Mouse (Mus musculus) heart, embryonic 15.5 days (tissue): Measurements from ENCODE around the gene Eif4h. TPM values are rescaled to one million over a fixed set of nuclear protein-coding genes. Genes with fewer than 3 reads are reported as not detected.

Experiments
- ATAC-seq: fragments of 200-750 bp; cut with Nextera tagmentation; replicated peaks from 2 replicates; pipeline ENCODE4 v1.8.0; 2017; ENCODE audit warnings: low read depth, moderate TSS enrichment; ENCODE audit not compliant: insufficient number of reproducible peaks, insufficient read depth, low FRiP score
- H3K27ac ChIP-seq: fragments of 300-500 bp; sonication (generic); 2 replicates; pipeline ENCODE4 v1.5.1; 2015; ENCODE audit warnings: mild to moderate bottlenecking, inconsistent platforms
- H3K27me3 ChIP-seq: fragments of 300-500 bp; sonication (generic); 2 replicates; pipeline ENCODE4 v1.6.1; 2015; ENCODE audit warnings: inconsistent platforms
- H3K36me3 ChIP-seq: fragments of 300-500 bp; sonication (generic); 2 replicates; pipeline ENCODE4 v1.6.1; 2015; ENCODE audit warnings: mild to moderate bottlenecking, inconsistent platforms
- H3K4me1 ChIP-seq: fragments of 300-500 bp; sonication (generic); replicated peaks from 2 replicates; pipeline ENCODE4 v1.6.1; 2015; ENCODE audit warnings: inconsistent platforms
- H3K4me2 ChIP-seq: fragments of 300-500 bp; sonication (generic); 2 replicates; pipeline ENCODE4 v1.6.1; 2015; ENCODE audit warnings: inconsistent platforms, mild to moderate bottlenecking, moderate library complexity
- H3K4me3 ChIP-seq: fragments of 300-500 bp; sonication (generic); 2 replicates; pipeline ENCODE4 v1.5.1; 2015; ENCODE audit warnings: mild to moderate bottlenecking, inconsistent platforms
- H3K9ac ChIP-seq: fragments of 300-500 bp; sonication (generic); 2 replicates; pipeline ENCODE4 v1.6.1; 2015; ENCODE audit warnings: mild to moderate bottlenecking, inconsistent platforms
- H3K9me3 ChIP-seq: fragments of 300-500 bp; sonication (generic); replicated peaks from 2 replicates; pipeline ENCODE4 v1.6.1; 2016; ENCODE audit warnings: inconsistent platforms
- WGBS: fragments of 180-500 bp; shearing (Covaris S2); methylation state at CpG from one replicate; pipeline ENCODE4 v1.1.7; 2015; ENCODE audit warnings: mixed read lengths; 5-methylcytosine and 5-hydroxymethylcytosine counted together
- polyA plus RNA-seq: library from polyadenylated mRNA; unstranded; fragments of >200 nt; fragmentation: Nextera tagmentation; extraction: Ambion mirVana; gene quantifications from 2 replicates; pipeline ENCODE4 v1.2.1, GENCODE M21; 2015

Eif4h gene
- polyA plus RNA-seq, 1 experiment from 2014 or later, result 273 TPM

DNA sequence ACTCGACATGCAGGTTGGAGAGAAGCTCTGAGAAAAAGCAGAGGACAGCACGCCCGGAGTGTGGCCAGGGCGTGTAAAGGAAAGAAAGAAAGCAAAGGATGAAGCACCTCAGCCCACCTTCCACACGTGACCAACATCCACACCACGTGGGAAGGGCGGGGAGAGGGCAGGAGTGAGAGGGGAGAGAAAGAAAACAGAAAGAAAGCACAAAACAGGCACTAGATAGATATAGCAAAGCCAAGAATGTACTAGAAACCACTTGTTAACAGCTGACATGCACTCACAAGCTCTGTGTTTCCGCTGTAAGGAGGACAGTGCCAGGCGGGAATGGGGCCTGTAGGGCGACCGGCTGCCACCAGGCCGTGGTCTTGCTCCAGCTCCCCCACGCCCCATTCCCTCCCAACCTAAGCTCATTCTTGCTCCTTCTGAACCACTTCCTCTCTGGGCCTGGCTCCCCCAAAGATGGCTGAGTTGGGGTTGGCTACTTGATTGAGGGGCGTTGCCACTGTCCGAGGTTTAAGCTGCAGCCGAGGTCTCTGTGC, 18.1 kb downstream of the Eif4h start:
- no peak overlapping the region for H3K27ac ChIP-seq
- H3K9ac ChIP-seq, result no peak overlapping the region
- no peak overlapping the region for H3K4me2 ChIP-seq
- no peaks in the 10 kb centered on the region for H3K9me3 ChIP-seq
- H3K27me3 ChIP-seq, result no peaks in the 10 kb centered on the region
- 86% methylated on average over 16 of the region's 16 CpGs for WGBS
- peaks cover 6% of the 10 kb centered on the region; the same call in 1 of the 2 replicates for H3K4me1 ChIP-seq
- H3K4me3 ChIP-seq, result no peak overlapping the region
- no peak for ATAC-seq
- H3K36me3 ChIP-seq, result peaks cover 84% of the 10 kb centered on the region

DNA sequence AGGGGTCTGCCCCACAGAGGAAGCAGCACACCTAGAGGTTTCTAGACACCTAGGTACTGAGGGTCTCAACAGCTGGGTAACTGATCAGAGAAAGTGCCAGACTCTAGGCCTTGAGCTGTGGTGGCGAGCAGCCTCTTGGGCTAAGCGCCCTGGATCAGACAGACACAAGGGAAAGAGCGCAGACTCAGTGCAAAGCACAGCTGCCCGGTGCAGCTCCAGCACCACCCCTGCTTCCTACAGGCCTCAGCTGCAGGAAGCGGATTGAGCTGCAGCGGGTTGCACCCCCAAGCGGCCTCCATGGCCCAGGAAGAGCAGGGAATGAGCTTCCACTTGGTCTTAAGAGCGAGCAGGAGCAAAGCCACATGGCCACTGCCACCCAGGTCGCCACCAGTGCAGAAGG, 18.8 kb downstream of the Eif4h start:
- no peak overlapping the region for H3K9ac ChIP-seq
- WGBS, result 87% methylated on average over 9 of the region's 9 CpGs
- H3K4me2 ChIP-seq, result no peak overlapping the region
- H3K4me3 ChIP-seq, result no peak overlapping the region
- no peak for ATAC-seq
- H3K27me3 ChIP-seq, result no peaks in the 10 kb centered on the region
- peaks cover 6% of the 10 kb centered on the region; the same call in 1 of the 2 replicates for H3K4me1 ChIP-seq
- H3K27ac ChIP-seq, result no peak overlapping the region
- H3K9me3 ChIP-seq, result no peaks in the 10 kb centered on the region
- H3K36me3 ChIP-seq, result peaks cover 77% of the 10 kb centered on the region

- Histone ChIP-seq H3K4me2 (no peak overlapping the region), H3K36me3 (peaks cover 45% of the 10 kb centered on the region), H3K9me3 (no peaks in the 10 kb centered on the region), H3K27me3 (no peaks in the 10 kb centered on the region), H3K27ac (no peak overlapping the region), H3K9ac (no peak overlapping the region), H3K4me1 (peaks cover 6% of the 10 kb centered on the region; the same call in 1 of the 2 replicates), H3K4me3 (no peak overlapping the region)
- WGBS, result 61% methylated on average over 3 of the region's 3 CpGs
- ATAC-seq, result no peak
Measured at GRCm38 (mm10) chr5:134617071-134617470, 22.2 kb downstream of the Eif4h start.

DNA sequence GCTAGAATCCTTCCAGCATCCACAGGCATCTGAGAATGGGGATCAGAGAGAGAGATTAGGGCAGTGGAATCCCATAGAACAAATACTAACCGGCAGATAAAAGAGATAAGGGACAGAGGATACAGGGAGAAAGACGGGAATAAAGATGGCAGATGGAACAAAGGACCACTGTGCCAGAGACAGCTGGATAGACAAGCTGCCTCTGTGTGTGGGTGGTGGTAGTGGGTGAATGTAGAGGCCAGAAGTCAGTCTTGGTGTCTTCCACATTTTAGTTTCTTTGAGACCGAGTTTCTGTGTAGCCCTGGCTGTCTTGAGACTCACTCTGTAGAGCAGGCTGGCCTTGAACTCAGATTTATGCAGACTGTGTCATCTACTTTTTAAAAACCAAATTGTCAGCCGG, 23.5 kb downstream of the Eif4h start:
- no peak for ATAC-seq
- H3K27ac ChIP-seq, result no peak overlapping the region
- peaks cover 32% of the 10 kb centered on the region for H3K36me3 ChIP-seq
- no peaks in the 10 kb centered on the region for H3K27me3 ChIP-seq
- H3K9me3 ChIP-seq, result no peaks in the 10 kb centered on the region
- H3K4me3 ChIP-seq, result no peak overlapping the region
- no peak overlapping the region for H3K9ac ChIP-seq
- WGBS, result 75% methylated on average over 4 of the region's 4 CpGs
- H3K4me1 ChIP-seq, result peaks cover 6% of the 10 kb centered on the region; the same call in 1 of the 2 replicates
- no peak overlapping the region for H3K4me2 ChIP-seq

DNA sequence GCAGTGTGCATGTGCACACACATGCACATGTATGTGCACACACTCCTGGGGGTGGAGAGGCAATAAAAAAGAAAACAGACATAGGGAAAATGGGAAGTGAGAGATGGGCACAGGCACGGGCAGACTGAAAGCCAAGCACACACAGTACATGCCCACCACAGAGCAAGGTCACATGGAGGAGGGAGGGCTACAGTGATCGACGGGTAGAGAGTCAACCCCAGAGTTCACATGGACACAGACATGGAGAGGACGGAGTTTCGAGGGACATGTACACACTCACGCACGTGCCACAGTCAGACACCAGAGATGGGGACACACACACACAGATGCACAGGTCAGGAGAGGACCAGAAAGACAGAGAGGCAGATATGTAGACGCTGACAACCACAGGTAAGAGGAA, 23.9 kb downstream of the Eif4h start:
- ATAC-seq, result no peak
- peaks cover 4% of the 10 kb centered on the region; the same call in 1 of the 2 replicates for H3K4me1 ChIP-seq
- no peak overlapping the region for H3K4me2 ChIP-seq
- WGBS, result 89% methylated on average over 8 of the region's 8 CpGs
- no peak overlapping the region for H3K27ac ChIP-seq
- peaks cover 28% of the 10 kb centered on the region for H3K36me3 ChIP-seq
- H3K9ac ChIP-seq, result no peak overlapping the region
- H3K9me3 ChIP-seq, result no peaks in the 10 kb centered on the region
- no peak overlapping the region for H3K4me3 ChIP-seq
- H3K27me3 ChIP-seq, result no peaks in the 10 kb centered on the region

- H3K36me3 ChIP-seq, result peaks cover 22% of the 10 kb centered on the region
- H3K27ac ChIP-seq, result no peak within 1 kb of the TSS
- no peaks in the 10 kb centered on the region for H3K9me3 ChIP-seq
- no peaks in the 10 kb centered on the region for H3K27me3 ChIP-seq
- no peak within 1 kb of the TSS for H3K9ac ChIP-seq
- no peak for ATAC-seq
- WGBS, result 81% methylated on average over 7 of the region's 7 CpGs
- H3K4me3 ChIP-seq, result no peak within 1 kb of the TSS
- no peaks in the 10 kb centered on the region for H3K4me1 ChIP-seq
- H3K4me2 ChIP-seq, result no peak within 1 kb of the TSS
Measured at GRCm38 (mm10) chr5:134614802-134615201, 24.5 kb downstream of the Eif4h start, which contains the start of gene Lat2. Lat2 (minus strand) TSS chr5:134615025.

DNA sequence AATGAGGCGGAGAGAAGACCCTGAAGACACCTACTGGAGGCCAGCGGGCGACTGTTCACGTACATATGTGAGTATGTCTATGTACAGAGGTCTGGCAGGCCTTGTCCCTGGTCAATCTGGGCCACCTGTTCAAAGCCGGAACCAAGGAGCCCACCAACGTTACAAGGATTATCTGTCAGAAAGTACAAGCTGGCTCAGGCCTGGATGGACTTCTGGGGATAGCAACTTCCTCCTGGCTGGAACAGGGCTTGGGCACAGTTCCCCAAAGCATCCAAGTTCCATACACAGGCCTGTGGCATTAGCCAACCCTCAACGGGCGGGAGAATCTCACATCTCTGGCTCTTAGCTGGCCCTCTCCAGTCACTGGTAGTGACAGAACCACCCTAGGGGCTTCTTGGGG, 25.0 kb downstream of the Eif4h start:
- H3K9ac ChIP-seq, result no peak overlapping the region
- ATAC-seq, result no peak
- WGBS, result 92% methylated on average over 8 of the region's 8 CpGs
- H3K4me1 ChIP-seq, result no peaks in the 10 kb centered on the region
- peaks cover 17% of the 10 kb centered on the region for H3K36me3 ChIP-seq
- no peak overlapping the region for H3K4me2 ChIP-seq
- H3K27me3 ChIP-seq, result no peaks in the 10 kb centered on the region
- H3K9me3 ChIP-seq, result no peaks in the 10 kb centered on the region
- no peak overlapping the region for H3K4me3 ChIP-seq
- H3K27ac ChIP-seq, result no peak overlapping the region

GRCm38 (mm10) chr5:134613727-134614126, 25.6 kb downstream of the Eif4h start:
- H3K27me3 ChIP-seq, result no peaks in the 10 kb centered on the region
- H3K27ac ChIP-seq, result no peak overlapping the region
- ATAC-seq, result no peak
- 75% methylated on average over 9 of the region's 9 CpGs for WGBS
- H3K4me1 ChIP-seq, result no peaks in the 10 kb centered on the region
- H3K4me3 ChIP-seq, result no peak overlapping the region
- H3K36me3 ChIP-seq, result peaks cover 12% of the 10 kb centered on the region
- H3K9ac ChIP-seq, result no peak overlapping the region
- no peak overlapping the region for H3K4me2 ChIP-seq
- no peaks in the 10 kb centered on the region for H3K9me3 ChIP-seq

- Histone ChIP-seq H3K36me3 (no peaks in the 10 kb centered on the region; the same call in 1 of the 2 replicates), H3K9ac (no peak overlapping the region), H3K4me3 (no peak overlapping the region), H3K27me3 (no peaks in the 10 kb centered on the region), H3K4me1 (no peaks in the 10 kb centered on the region; the same call in 1 of the 2 replicates), H3K4me2 (no peak overlapping the region), H3K9me3 (no peaks in the 10 kb centered on the region), H3K27ac (no peak overlapping the region)
- ATAC-seq, result no peak
- 50% methylated on average over 8 of the region's 8 CpGs for WGBS
Measured at GRCm38 (mm10) chr5:134611810-134612521, 27.3 kb downstream of the Eif4h start.

- 81% methylated on average over 12 of the region's 12 CpGs for WGBS
- no peak for ATAC-seq
- H3K36me3 ChIP-seq, result no peaks in the 10 kb centered on the region; the same call in 1 of the 2 replicates
- H3K27ac ChIP-seq, result no peak overlapping the region
- H3K4me2 ChIP-seq, result no peak overlapping the region
- H3K27me3 ChIP-seq, result no peaks in the 10 kb centered on the region
- H3K4me3 ChIP-seq, result no peak overlapping the region
- no peaks in the 10 kb centered on the region; the same call in 1 of the 2 replicates for H3K4me1 ChIP-seq
- H3K9ac ChIP-seq, result no peak overlapping the region
- no peaks in the 10 kb centered on the region for H3K9me3 ChIP-seq
Measured at GRCm38 (mm10) chr5:134609916-134610643, 29.2 kb downstream of the Eif4h start.

GRCm38 (mm10) chr5:134607121-134607520, 32.2 kb downstream of the Eif4h start:
- WGBS, result 64% methylated on average over 5 of the region's 5 CpGs
- no peaks in the 10 kb centered on the region; the same call in 1 of the 2 replicates for H3K4me1 ChIP-seq
- no peak; the same call in 1 of the 2 replicates for ATAC-seq
- no peak overlapping the region for H3K9ac ChIP-seq
- H3K4me2 ChIP-seq, result no peak overlapping the region
- H3K27ac ChIP-seq, result no peak overlapping the region
- no peaks in the 10 kb centered on the region for H3K27me3 ChIP-seq
- no peaks in the 10 kb centered on the region for H3K36me3 ChIP-seq
- no peak overlapping the region for H3K4me3 ChIP-seq
- H3K9me3 ChIP-seq, result no peaks in the 10 kb centered on the region
